Mouse (Mus musculus): Measurements from ENCODE around the gene Isoc2a. TPM values are rescaled to one million over a fixed set of nuclear protein-coding genes. Genes with fewer than 3 reads are reported as not detected.
"Not testable (repeated sequence)": the region's sequence is repeated elsewhere in the genome, so short reads cannot be mapped to it uniquely, and the experiment has no call there.

The Isoc2a gene
- total and polyA plus RNA-seq, 3 experiments: 29.3 to 55.5 (median 48.9) TPM

- no peaks in the 10 kb centered on the region for H3K4me1 ChIP-seq (ENCODE audit: control insufficient read depth, insufficient read depth, low read length)
- H3K79me2 ChIP-seq (replicated peaks; ENCODE audit: control insufficient read depth, insufficient read depth, low read length): no peaks in the 10 kb centered on the region
- DNase-seq: no peak
- TF ChIP-seq EP300 (IDR thresholded peaks at IDR 0.05; ENCODE audit: insufficient read depth, low read depth, low read length) (no peak), CTCF (IDR thresholded peaks at IDR 0.05) (no peak), POLR2A (IDR thresholded peaks at IDR 0.05; ENCODE audit: insufficient read depth, low read depth, low read length) (no peak)
- no peak overlapping the region for H3K27ac ChIP-seq
- no peak overlapping the region for H3K9ac ChIP-seq (ENCODE audit: low read depth, low read length)
- H3K36me3 ChIP-seq (ENCODE audit: control insufficient read depth, insufficient read depth, low read length): no peaks in the 10 kb centered on the region
- intact Hi-C loops (cut with DNase I): no loop called here
- 79% methylated on average over 11 of the region's 11 CpGs for WGBS
- H3K27me3 ChIP-seq (ENCODE audit: control insufficient read depth, insufficient read depth, low read length): no peaks in the 10 kb centered on the region
- no peak overlapping the region for H3K4me3 ChIP-seq
Measured at GRCm38 (mm10) chr7:4850621-4851314, 26.2 kb upstream of the Isoc2a start.

GRCm38 (mm10) chr7:4851315-4851688, 25.7 kb upstream of the Isoc2a start:
- no peak for DNase-seq
- Histone ChIP-seq H3K27ac (no peak overlapping the region), H3K27me3 (ENCODE audit: control insufficient read depth, insufficient read depth, low read length) (no peaks in the 10 kb centered on the region), H3K4me1 (ENCODE audit: control insufficient read depth, insufficient read depth, low read length) (no peaks in the 10 kb centered on the region), H3K4me3 (no peak overlapping the region), H3K79me2 (replicated peaks; ENCODE audit: control insufficient read depth, insufficient read depth, low read length) (no peaks in the 10 kb centered on the region), H3K36me3 (ENCODE audit: control insufficient read depth, insufficient read depth, low read length) (no peaks in the 10 kb centered on the region), H3K9ac (ENCODE audit: low read depth, low read length) (no peak overlapping the region)
- 74% methylated on average over 8 of the region's 8 CpGs for WGBS
- intact Hi-C loops (cut with DNase I): no loop called here
- TF ChIP-seq POLR2A (IDR thresholded peaks at IDR 0.05; ENCODE audit: insufficient read depth, low read depth, low read length): no peak
- TF ChIP-seq EP300 (IDR thresholded peaks at IDR 0.05; ENCODE audit: insufficient read depth, low read depth, low read length): no peak
- TF ChIP-seq CTCF (IDR thresholded peaks at IDR 0.05): no peak

- H3K36me3 ChIP-seq (ENCODE audit: control insufficient read depth, insufficient read depth, low read length): no peaks in the 10 kb centered on the region
- no peak overlapping the region for H3K27ac ChIP-seq
- no peak for DNase-seq
- no peaks in the 10 kb centered on the region for H3K27me3 ChIP-seq (ENCODE audit: control insufficient read depth, insufficient read depth, low read length)
- H3K4me1 ChIP-seq (ENCODE audit: control insufficient read depth, insufficient read depth, low read length): no peaks in the 10 kb centered on the region
- WGBS: 75% methylated on average over 3 of the region's 3 CpGs
- TF ChIP-seq POLR2A (IDR thresholded peaks at IDR 0.05; ENCODE audit: insufficient read depth, low read depth, low read length) (no peak), EP300 (IDR thresholded peaks at IDR 0.05; ENCODE audit: insufficient read depth, low read depth, low read length) (no peak), CTCF (IDR thresholded peaks at IDR 0.05) (no peak)
- H3K79me2 ChIP-seq (replicated peaks; ENCODE audit: control insufficient read depth, insufficient read depth, low read length): no peaks in the 10 kb centered on the region
- no peak overlapping the region for H3K4me3 ChIP-seq
- intact Hi-C loops (cut with DNase I): no loop called here
- no peak overlapping the region for H3K9ac ChIP-seq (ENCODE audit: low read depth, low read length)
Measured at GRCm38 (mm10) chr7:4853613-4854012, 23.3 kb upstream of the Isoc2a start.

- no peak for TF ChIP-seq CTCF (IDR thresholded peaks at IDR 0.05)
- TF ChIP-seq EP300 (IDR thresholded peaks at IDR 0.05; ENCODE audit: insufficient read depth, low read depth, low read length): no peak
- no peak for TF ChIP-seq POLR2A (IDR thresholded peaks at IDR 0.05; ENCODE audit: insufficient read depth, low read depth, low read length)
- Histone ChIP-seq H3K36me3 (ENCODE audit: control insufficient read depth, insufficient read depth, low read length) (no peaks in the 10 kb centered on the region), H3K27me3 (ENCODE audit: control insufficient read depth, insufficient read depth, low read length) (no peaks in the 10 kb centered on the region), H3K9ac (ENCODE audit: low read depth, low read length) (no peak overlapping the region), H3K79me2 (replicated peaks; ENCODE audit: control insufficient read depth, insufficient read depth, low read length) (no peaks in the 10 kb centered on the region), H3K27ac (no peak overlapping the region), H3K4me3 (no peak overlapping the region), H3K4me1 (ENCODE audit: control insufficient read depth, insufficient read depth, low read length) (no peaks in the 10 kb centered on the region)
- 85% methylated on average over 9 of the region's 9 CpGs for WGBS
- intact Hi-C loops (cut with DNase I): no loop called here
- DNase-seq: no peak
Measured at GRCm38 (mm10) chr7:4856508-4856907, 20.4 kb upstream of the Isoc2a start.

- H3K36me3 ChIP-seq (ENCODE audit: control insufficient read depth, insufficient read depth, low read length): no peaks in the 10 kb centered on the region
- H3K79me2 ChIP-seq (replicated peaks; ENCODE audit: control insufficient read depth, insufficient read depth, low read length): no peaks in the 10 kb centered on the region
- intact Hi-C loops (cut with DNase I): no loop called here
- no peak overlapping the region for H3K4me3 ChIP-seq
- H3K9ac ChIP-seq (ENCODE audit: low read depth, low read length): no peak overlapping the region
- no peaks in the 10 kb centered on the region for H3K27me3 ChIP-seq (ENCODE audit: control insufficient read depth, insufficient read depth, low read length)
- no peaks in the 10 kb centered on the region for H3K4me1 ChIP-seq (ENCODE audit: control insufficient read depth, insufficient read depth, low read length)
- 64% methylated on average over 7 of the region's 7 CpGs for WGBS
- TF ChIP-seq CTCF (IDR thresholded peaks at IDR 0.05) (no peak), POLR2A (IDR thresholded peaks at IDR 0.05; ENCODE audit: insufficient read depth, low read depth, low read length) (no peak), EP300 (IDR thresholded peaks at IDR 0.05; ENCODE audit: insufficient read depth, low read depth, low read length) (no peak)
- H3K27ac ChIP-seq: no peak overlapping the region
- no peak for DNase-seq
Measured at GRCm38 (mm10) chr7:4857321-4857720, 19.6 kb upstream of the Isoc2a start.

GRCm38 (mm10) chr7:4859418-4859978, 17.5 kb upstream of the Isoc2a start:
- no peak overlapping the region for H3K4me3 ChIP-seq
- TF ChIP-seq POLR2A (IDR thresholded peaks at IDR 0.05; ENCODE audit: insufficient read depth, low read depth, low read length) (no peak), CTCF (IDR thresholded peaks at IDR 0.05) (no peak), EP300 (IDR thresholded peaks at IDR 0.05; ENCODE audit: insufficient read depth, low read depth, low read length) (no peak)
- H3K36me3 ChIP-seq (ENCODE audit: control insufficient read depth, insufficient read depth, low read length): no peaks in the 10 kb centered on the region
- DNase-seq: no peak
- no peaks in the 10 kb centered on the region for H3K27me3 ChIP-seq (ENCODE audit: control insufficient read depth, insufficient read depth, low read length)
- intact Hi-C loops (cut with DNase I): no loop called here
- WGBS: 77% methylated on average over 12 of the region's 12 CpGs
- peaks cover 8% of the 10 kb centered on the region for H3K4me1 ChIP-seq (ENCODE audit: control insufficient read depth, insufficient read depth, low read length)
- H3K27ac ChIP-seq: no peak overlapping the region
- no peaks in the 10 kb centered on the region for H3K79me2 ChIP-seq (replicated peaks; ENCODE audit: control insufficient read depth, insufficient read depth, low read length)
- H3K9ac ChIP-seq (ENCODE audit: low read depth, low read length): no peak overlapping the region

DNA sequence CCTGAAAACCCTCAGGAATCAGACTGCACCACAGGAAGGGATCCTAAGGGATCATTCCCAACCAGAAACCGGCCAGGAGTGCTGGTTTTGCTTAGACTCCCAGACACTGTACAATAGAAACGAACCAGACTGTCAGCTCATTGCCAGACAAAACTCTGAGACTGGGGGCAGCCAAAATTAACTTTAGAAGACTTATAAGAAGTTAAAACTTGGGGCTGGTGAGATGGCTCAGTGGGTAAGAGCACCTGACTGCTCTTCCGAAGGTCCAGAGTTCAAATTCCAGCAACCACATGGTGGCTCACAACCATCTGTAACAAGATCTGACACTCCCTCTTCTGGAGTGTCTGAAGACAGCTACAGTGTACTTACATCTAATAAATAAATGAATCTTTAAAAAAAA, 16.0 kb upstream of the Isoc2a start:
- intact Hi-C loops (cut with DNase I): not testable (repeated sequence)

More for the DNA sequence above, 16.0 kb upstream of the Isoc2a start:
- H3K9ac ChIP-seq (ENCODE audit: low read depth, low read length); H3K4me3 ChIP-seq; H3K27ac ChIP-seq; H3K27me3 ChIP-seq (ENCODE audit: control insufficient read depth, insufficient read depth, low read length); H3K79me2 ChIP-seq (replicated peaks; ENCODE audit: control insufficient read depth, insufficient read depth, low read length); DNase-seq; H3K36me3 ChIP-seq (ENCODE audit: control insufficient read depth, insufficient read depth, low read length); H3K4me1 ChIP-seq (ENCODE audit: control insufficient read depth, insufficient read depth, low read length): not testable (repeated sequence)
- WGBS: 78% methylated on average over 3 of the region's 3 CpGs
